Mouse (Mus musculus) CH12.LX (cell line): ENCODE data around the gene Hist1h3f. TPM values are rescaled to one million over a fixed set of nuclear protein-coding genes. Genes with fewer than 3 reads are reported as not detected.
A peak's percentile ranks its signal among the peaks of the same experiment; 100 is the strongest.
"Not testable (repeated sequence)": the region's sequence is repeated elsewhere in the genome, so short reads cannot be mapped to it uniquely, and the experiment has no call there.

Experiments used
- DNase-seq: peaks from one replicate; pipeline ENCODE4 v3.0.0-alpha.2; 2013; ENCODE audit errors: extremely low read depth
- H3K27ac ChIP-seq: 2 replicates; pipeline ENCODE4 v1.5.1; 2012; ENCODE audit warnings: low read depth, mild to moderate bottlenecking, control low read depth, moderate library complexity; ENCODE audit not compliant: insufficient read depth
- H3K27me3 ChIP-seq: replicated peaks from 2 replicates; pipeline ENCODE3; 2012; ENCODE audit warnings: inconsistent platforms
- H3K36me3 ChIP-seq, 2 experiments: replicated peaks in 1 of 2; 2 replicates each; pipeline versions ENCODE3 to v1.6.1; 2012; ENCODE audit warnings: inconsistent platforms in 1 of 2, low read length in 1 of 2, mild to moderate bottlenecking in 1 of 2, mixed read lengths in 1 of 2, moderate library complexity in 1 of 2; ENCODE audit not compliant: control insufficient read depth in 1 of 2, insufficient read depth in 1 of 2
- H3K4me1 ChIP-seq, 2 experiments: 2 replicates each; pipeline ENCODE4 v1.6.1; 2012; ENCODE audit warnings: inconsistent platforms in 1 of 2, moderate library complexity in 1 of 2; ENCODE audit not compliant: insufficient read depth in 2 of 2, control insufficient read depth in 1 of 2
- H3K4me2 ChIP-seq: 2 replicates; pipeline ENCODE4 v1.6.1; 2012; ENCODE audit warnings: low read depth, mild to moderate bottlenecking, control low read depth; ENCODE audit not compliant: poor library complexity, insufficient read depth, severe bottlenecking
- H3K4me3 ChIP-seq, 3 experiments: fragments of 150-350 bp in 1 of 3; sonication (generic) in 1 of 3; replicated peaks in 1 of 3; 2 replicates each; pipeline versions ENCODE3 to v1.5.1; 2011 to 2012; ENCODE audit warnings: low read depth in 2 of 3, low read length in 2 of 3, mild to moderate bottlenecking in 2 of 3, moderate library complexity in 2 of 3, control low read depth in 1 of 3, improper control_type of control experiment in 1 of 3, inconsistent platforms in 1 of 3, mixed read lengths in 1 of 3; ENCODE audit not compliant: poor library complexity in 1 of 3
- H3K79me2 ChIP-seq: replicated peaks from 2 replicates; pipeline ENCODE4 v1.6.1; 2012; ENCODE audit warnings: mild to moderate bottlenecking, moderate library complexity; ENCODE audit not compliant: control insufficient read depth, poor library complexity, insufficient read depth, severe bottlenecking; ENCODE audit errors: extremely low read depth
- H3K9ac ChIP-seq: 2 replicates; pipeline ENCODE4 v1.6.1; 2012; ENCODE audit warnings: low read depth, mild to moderate bottlenecking, control low read depth, moderate library complexity; ENCODE audit not compliant: insufficient read depth
- H3K9me3 ChIP-seq: replicated peaks from 2 replicates; pipeline ENCODE3; 2012; ENCODE audit warnings: low read length, inconsistent platforms, mixed read lengths
- CHD2 ChIP-seq: IDR thresholded peaks from 2 replicates; pipeline ENCODE4 v1.6.1; 2011; ENCODE audit warnings: low read length, improper control_type of control experiment
- CTCF ChIP-seq, 2 experiments: IDR thresholded peaks in 1 of 2; conservative IDR thresholded peaks in 1 of 2; 2 replicates each; pipeline ENCODE4 v1.5.1; 2011 to 2012; ENCODE audit warnings: low read depth in 2 of 2, low read length in 2 of 2, improper control_type of control experiment in 1 of 2, inconsistent platforms in 1 of 2, mild to moderate bottlenecking in 1 of 2, moderate library complexity in 1 of 2
- EP300 ChIP-seq: IDR thresholded peaks from 2 replicates; pipeline ENCODE4 v1.6.1; 2011; ENCODE audit warnings: low read length, improper control_type of control experiment
- ETS1 ChIP-seq: conservative IDR thresholded peaks from 2 replicates; pipeline ENCODE4 v1.6.1; 2012; ENCODE audit warnings: low read depth, mild to moderate bottlenecking, inconsistent platforms, low read length, improper control_type of control experiment, moderate library complexity
- HCFC1 ChIP-seq: IDR thresholded peaks from 2 replicates; pipeline ENCODE4 v1.6.1; 2012; ENCODE audit warnings: low read depth, mild to moderate bottlenecking, inconsistent platforms, low read length, improper control_type of control experiment
- IRF4 ChIP-seq: IDR thresholded peaks from 2 replicates; pipeline ENCODE4 v1.6.1; 2014; ENCODE audit warnings: low read depth, mild to moderate bottlenecking, inconsistent platforms, low read length, improper control_type of control experiment
- JUN ChIP-seq: IDR thresholded peaks from 2 replicates; pipeline ENCODE4 v1.6.1; 2011; ENCODE audit warnings: low read depth, mild to moderate bottlenecking, low read length, improper control_type of control experiment, moderate library complexity; ENCODE audit not compliant: insufficient read depth
- KAT2A ChIP-seq: IDR thresholded peaks from 2 replicates; pipeline ENCODE4 v1.6.1; 2012; ENCODE audit warnings: low read length, improper control_type of control experiment, inconsistent platforms; ENCODE audit not compliant: insufficient replicate concordance
- MAFK ChIP-seq: IDR thresholded peaks from 2 replicates; pipeline ENCODE4 v1.6.1; 2011; ENCODE audit warnings: low read length, improper control_type of control experiment; ENCODE audit not compliant: insufficient replicate concordance
- MAX ChIP-seq: IDR thresholded peaks from 2 replicates; pipeline ENCODE4 v1.6.1; 2011; ENCODE audit warnings: low read length, improper control_type of control experiment
- MAZ ChIP-seq: IDR thresholded peaks from 2 replicates; pipeline ENCODE4 v1.6.1; 2012; ENCODE audit warnings: low read depth, mild to moderate bottlenecking, inconsistent platforms, low read length, improper control_type of control experiment, moderate library complexity
- MXI1 ChIP-seq: IDR thresholded peaks from 2 replicates; pipeline ENCODE4 v1.6.1; 2011; ENCODE audit warnings: mild to moderate bottlenecking, low read depth, low read length, improper control_type of control experiment
- MYC ChIP-seq: IDR thresholded peaks from 2 replicates; pipeline ENCODE4 v1.6.1; 2011; ENCODE audit warnings: low read depth, mild to moderate bottlenecking, improper control_type of control experiment, low read length
- NELFE ChIP-seq: IDR thresholded peaks from 2 replicates; pipeline ENCODE4 v1.6.1; 2011; ENCODE audit warnings: low read depth, low read length, improper control_type of control experiment
- NRF1 ChIP-seq: IDR thresholded peaks from 2 replicates; pipeline ENCODE4 v1.6.1; 2014; ENCODE audit warnings: low read depth, mild to moderate bottlenecking, inconsistent platforms, low read length, improper control_type of control experiment, moderate library complexity
- POLR2A ChIP-seq: IDR thresholded peaks from 2 replicates; pipeline ENCODE4 v1.6.1; 2011; ENCODE audit warnings: low read depth, mild to moderate bottlenecking, improper control_type of control experiment, low read length
- POLR2AphosphoS2 ChIP-seq: IDR thresholded peaks from 2 replicates; pipeline ENCODE4 v1.6.1; 2011; ENCODE audit warnings: low read depth, low read length, improper control_type of control experiment
- RCOR1 ChIP-seq: conservative IDR thresholded peaks from 2 replicates; pipeline ENCODE4 v1.6.1; 2012; ENCODE audit warnings: low read depth, mild to moderate bottlenecking, inconsistent platforms, low read length, improper control_type of control experiment
- SIN3A ChIP-seq: IDR thresholded peaks from 2 replicates; pipeline ENCODE4 v1.6.1; 2012; ENCODE audit warnings: low read length, improper control_type of control experiment, inconsistent platforms
- TBP ChIP-seq: conservative IDR thresholded peaks from 2 replicates; pipeline ENCODE4 v1.6.1; 2011; ENCODE audit warnings: low read depth, low read length, improper control_type of control experiment
- TCF12 ChIP-seq: IDR thresholded peaks from 2 replicates; pipeline ENCODE4 v1.6.1; 2014; ENCODE audit warnings: low read depth, mild to moderate bottlenecking, inconsistent platforms, low read length, improper control_type of control experiment
- UBTF ChIP-seq: IDR thresholded peaks from 2 replicates; pipeline ENCODE4 v1.6.1; 2012; ENCODE audit warnings: low read depth, mild to moderate bottlenecking, inconsistent platforms, low read length, improper control_type of control experiment, moderate library complexity
- USF2 ChIP-seq: conservative IDR thresholded peaks from 2 replicates; pipeline ENCODE4 v1.6.1; 2011; ENCODE audit warnings: low read depth, low read length, improper control_type of control experiment
- ZKSCAN1 ChIP-seq: IDR thresholded peaks from 2 replicates; pipeline ENCODE4 v1.6.1; 2012; ENCODE audit warnings: low read depth, inconsistent platforms, low read length, improper control_type of control experiment, borderline replicate concordance
- ZMIZ1 ChIP-seq: IDR thresholded peaks from 2 replicates; pipeline ENCODE4 v1.6.1; 2012; ENCODE audit warnings: low read depth, mild to moderate bottlenecking, inconsistent platforms, low read length, improper control_type of control experiment
- ZNF384 ChIP-seq: IDR thresholded peaks from 2 replicates; pipeline ENCODE4 v1.6.1; 2012; ENCODE audit warnings: low read depth, low read length, improper control_type of control experiment, inconsistent platforms
- dilution Hi-C: fragments of 300-500 bp; cut with MboI; formaldehyde crosslinking; loops from 2 replicates; pipeline ENCODE4 v1.14.3; 2020; ENCODE audit warnings: low sequenced_read_pairs; ENCODE audit not compliant: extremely low pct_unique_long_range_greater_than_20kb, extremely low pct_ligation_motif_present
- in situ Hi-C: fragments of 300-500 bp; cut with MboI; formaldehyde crosslinking; loops from 3 replicates; pipeline ENCODE4 v1.14.3; 2019; ENCODE audit warnings: low sequenced_read_pairs, low pct_ligation_motif_present, low pct_unique_long_range_greater_than_20kb, mixed read lengths
- polyA plus RNA-seq: library from polyadenylated mRNA; unstranded; fragments of >175 nt; gene quantifications from 2 replicates; pipeline ENCODE4 v1.2.1, GENCODE M21; 2012; ENCODE audit warnings: low read depth; ENCODE audit not compliant: insufficient read length
- total RNA-seq, 2 experiments: library from RNA; depleted of rRNA; stranded (reverse); fragments of 300-350 nt in 1 of 2; fragments of >200 nt in 1 of 2; gene quantifications; 2 replicates each; pipeline ENCODE4 v1.2.3; 2012 to 2014

Hist1h3f gene
- total and polyA plus RNA-seq, 3 experiments, result 0.30 to 553 (median 8.0) TPM

- TF ChIP-seq ETS1, result no peak
- no peak for TF ChIP-seq MAX
- no peak for TF ChIP-seq JUN
- peak; percentile 37 for TF ChIP-seq HCFC1
- TF ChIP-seq NRF1, result peak; percentile 42
- TF ChIP-seq TBP, result no peak; the same call in 1 of the 2 replicates
- TF ChIP-seq MAZ, result no peak
- no peak for TF ChIP-seq CTCF (conservative IDR thresholded peaks at IDR 0.05 in 1 of 2, IDR thresholded peaks at IDR 0.05 in 1 of 2; ENCODE audit: low read depth in 2 of 2, low read length in 2 of 2)
- TF ChIP-seq SIN3A, result peak; percentile 85
- no peak; the same call in 1 of the 2 replicates for TF ChIP-seq MYC
- peak; percentile 51; the same call in 1 of the 2 replicates for TF ChIP-seq MAFK
- TF ChIP-seq POLR2A, result peak; percentile 94
- TF ChIP-seq ZKSCAN1, result no peak
- peak; percentile 48; the same call in 1 of the 2 replicates for TF ChIP-seq IRF4
- no peak; the same call in 1 of the 2 replicates for TF ChIP-seq EP300
- no peak for TF ChIP-seq KAT2A
- no peak for TF ChIP-seq ZNF384
These were observed 41.2 kb downstream of the Hist1h3f start (continued) for GRCm38 (mm10) chr13:23585029-23585441.

DNA sequence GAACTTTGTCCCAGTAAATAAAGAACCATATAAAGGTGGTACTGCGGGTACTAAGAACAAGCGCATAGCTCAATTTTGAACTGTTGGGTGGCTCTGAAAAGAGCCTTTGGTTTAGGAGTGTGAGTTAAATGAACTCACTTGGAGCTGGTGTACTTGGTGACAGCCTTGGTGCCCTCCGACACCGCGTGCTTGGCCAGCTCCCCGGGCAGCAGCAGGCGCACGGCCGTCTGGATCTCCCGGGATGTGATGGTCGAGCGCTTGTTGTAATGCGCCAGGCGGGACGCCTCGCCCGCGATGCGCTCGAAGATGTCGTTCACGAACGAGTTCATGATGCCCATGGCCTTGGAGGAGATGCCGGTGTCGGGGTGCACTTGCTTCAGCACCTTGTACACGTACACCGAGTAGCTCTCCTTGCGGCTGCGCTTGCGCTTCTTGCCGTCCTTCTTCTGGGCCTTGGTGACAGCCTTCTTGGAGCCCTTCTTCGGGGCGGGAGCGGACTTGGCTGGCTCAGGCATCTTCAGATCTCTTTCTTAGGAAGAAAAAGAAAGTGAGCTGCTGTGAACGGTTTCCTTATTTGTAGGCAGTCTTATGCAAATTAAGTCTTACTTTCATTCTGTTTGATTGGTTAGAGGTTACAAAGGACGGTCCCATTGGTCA lies 41.7 kb downstream of the Hist1h3f start:
- in situ Hi-C loops, dilution Hi-C loops: not testable (repeated sequence)
- DNase-seq, result peak; percentile 93

More for the DNA sequence above, 41.7 kb downstream of the Hist1h3f start:
- not testable (repeated sequence) for H3K36me3 ChIP-seq, H3K27me3 ChIP-seq, H3K79me2 ChIP-seq, H3K9me3 ChIP-seq
- H3K9ac ChIP-seq, result peak overlapping the region; percentile 98
- peaks cover 3 to 47% of the 10 kb centered on the region in 2 experiments for H3K4me1 ChIP-seq
- peak overlapping the region; percentile 23 to 47 (median 45) for H3K4me3 ChIP-seq
- peak; percentile 63; the same call in 1 of the 2 replicates for TF ChIP-seq NRF1
- TF ChIP-seq ZMIZ1, result peak; percentile 99
- TF ChIP-seq TBP, result peak; percentile 99
- peak; percentile 48; the same call in 1 of the 2 replicates for TF ChIP-seq HCFC1
- 0 out of 2 replicates have a peak, but pooled peaks have one; percentile 30 for TF ChIP-seq RCOR1
- peak; percentile 3; the same call in 1 of the 2 replicates for TF ChIP-seq USF2
- 0 out of 2 replicates have a peak, but pooled peaks have one; percentile 47 for TF ChIP-seq MXI1
- peak; percentile 97 for TF ChIP-seq POLR2A
- peak; percentile 97 for TF ChIP-seq POLR2AphosphoS2
- TF ChIP-seq SIN3A, result peak; percentile 60; the same call in 1 of the 2 replicates
- TF ChIP-seq TCF12, result peak; percentile 88
- TF ChIP-seq CHD2, result peak; percentile 92
- TF ChIP-seq NELFE, result peak; percentile 99
- peak; percentile 94; the same call in 1 of the 2 replicates for TF ChIP-seq UBTF
- H3K4me2 ChIP-seq, result peak overlapping the region; percentile 96
- H3K27ac ChIP-seq, result peak overlapping the region; percentile 94
